Mouse (Mus musculus): ENCODE measurements around the gene 5730596B20Rik. TPM values are rescaled to one million over a fixed set of nuclear protein-coding genes. Genes with fewer than 3 reads are reported as not detected.

Gene 5730596B20Rik
- polyA plus RNA-seq, 1 experiment from 2014 or later, result not detected

GRCm38 (mm10) chr6:52229558-52230416 is 52.5 kb downstream of the 5730596B20Rik start:
- 2% methylated on average over 42 of the region's 44 CpGs for WGBS
- no peak overlapping the region for H3K4me2 ChIP-seq (ENCODE audit: low read length)
- H3K9ac ChIP-seq (ENCODE audit: low read depth, low read length), result no peak overlapping the region
- H3K4me3 ChIP-seq (ENCODE audit: low read depth, low read length), result no peak overlapping the region
- H3K36me3 ChIP-seq (ENCODE audit: control insufficient read depth, insufficient read depth, low read length), result no peaks in the 10 kb centered on the region
- H3K9me3 ChIP-seq (replicated peaks; ENCODE audit: control insufficient read depth, low read length, poor library complexity, severe bottlenecking), result no peaks in the 10 kb centered on the region
- H3K4me1 ChIP-seq (ENCODE audit: control insufficient read depth, insufficient read depth, low read length), result no peaks in the 10 kb centered on the region
- no peak overlapping the region for H3K27ac ChIP-seq (ENCODE audit: low read length)
- no peak for ATAC-seq
- peaks cover 80% of the 10 kb centered on the region for H3K27me3 ChIP-seq (ENCODE audit: control insufficient read depth, insufficient read depth, low read depth, low read length)

MicroRNAs within 50 kb of the gene (microRNA counts, 519-probe panel; counts per million panel counts)
- 386 counts per million, percentile 18 among the panel's probes with 10 or more counts for microRNA mmu-miR-196b

Small RNA genes within 50 kb of the gene (microRNA-seq; reads per million reads assigned to microRNA genes)
- gene Mir196b, result 22.2 reads per million, percentile 38 among the genes with 10 or more reads in this experiment

Other genes with a start within 250 kb of the 5730596B20Rik start
- gene Skap2, start 164.9 kb upstream of the 5730596B20Rik start, polyA plus RNA-seq (2015; fragmentation: Nextera tagmentation; extraction: Ambion mirVana), result 4.8 and 7.0 TPM in 2 replicates
- 0.20 TPM in 1 of 2 replicates, not detected in the other for gene Hoxa1, start 19.2 kb upstream of the 5730596B20Rik start, polyA plus RNA-seq (2015; fragmentation: Nextera tagmentation; extraction: Ambion mirVana)
- 0.10 and 0.22 TPM in 2 replicates for gene Hoxa2, start 12.7 kb upstream of the 5730596B20Rik start, polyA plus RNA-seq (2015; fragmentation: Nextera tagmentation; extraction: Ambion mirVana)
- gene Hoxa4, start 14.3 kb downstream of the 5730596B20Rik start, polyA plus RNA-seq (2015; fragmentation: Nextera tagmentation; extraction: Ambion mirVana), result not detected in 2 replicates
- 0.21 TPM in 1 of 2 replicates, not detected in the other for gene Hoxa5, start 27.1 kb downstream of the 5730596B20Rik start, polyA plus RNA-seq (2015; fragmentation: Nextera tagmentation; extraction: Ambion mirVana)
- not detected in 2 replicates for gene Hoxa6, start 31.2 kb downstream of the 5730596B20Rik start, polyA plus RNA-seq (2015; fragmentation: Nextera tagmentation; extraction: Ambion mirVana)
- not detected in 2 replicates for gene Hoxa3, start 35.8 kb downstream of the 5730596B20Rik start, polyA plus RNA-seq (2015; fragmentation: Nextera tagmentation; extraction: Ambion mirVana)
- gene Gm28308, start 35.8 kb downstream of the 5730596B20Rik start, polyA plus RNA-seq (2015; fragmentation: Nextera tagmentation; extraction: Ambion mirVana), result not detected in 2 replicates
- not detected in 2 replicates for gene Hoxa7, start 44.4 kb downstream of the 5730596B20Rik start, polyA plus RNA-seq (2015; fragmentation: Nextera tagmentation; extraction: Ambion mirVana)
- not detected in 2 replicates for gene Hoxa9, start 53.6 kb downstream of the 5730596B20Rik start, polyA plus RNA-seq (2015; fragmentation: Nextera tagmentation; extraction: Ambion mirVana)
- gene Hoxa10, start 63.4 kb downstream of the 5730596B20Rik start, polyA plus RNA-seq (2015; fragmentation: Nextera tagmentation; extraction: Ambion mirVana), result not detected in 2 replicates
- not detected in 2 replicates for gene Hoxa11, start 68.3 kb downstream of the 5730596B20Rik start, polyA plus RNA-seq (2015; fragmentation: Nextera tagmentation; extraction: Ambion mirVana)
- not detected in 2 replicates for gene Hoxa13, start 83.4 kb downstream of the 5730596B20Rik start, polyA plus RNA-seq (2015; fragmentation: Nextera tagmentation; extraction: Ambion mirVana)
- gene Evx1, start 136.0 kb downstream of the 5730596B20Rik start, polyA plus RNA-seq (2015; fragmentation: Nextera tagmentation; extraction: Ambion mirVana), result 0.46 and 0.48 TPM in 2 replicates